Mouse (Mus musculus): Measurements from ENCODE around the gene Gm10447. TPM values are rescaled to one million over a fixed set of nuclear protein-coding genes. Genes with fewer than 3 reads are reported as not detected.

Gm10447 gene
- polyA plus RNA-seq, 1 experiment from 2014 or later: 0.13 TPM

GRCm38 (mm10) chr11:53443861-53444260, 13.0 kb downstream of the Gm10447 start:
- WGBS: 24% methylated on average over 6 of the region's 6 CpGs
- Histone ChIP-seq H3K36me3 (ENCODE audit: control insufficient read depth, insufficient read depth, low read length) (no peaks in the 10 kb centered on the region), H3K27me3 (ENCODE audit: control insufficient read depth, insufficient read depth, low read length) (no peaks in the 10 kb centered on the region), H3K4me1 (ENCODE audit: control insufficient read depth, insufficient read depth, low read length) (no peaks in the 10 kb centered on the region), H3K4me3 (ENCODE audit: low read depth, low read length) (no peak overlapping the region), H3K27ac (ENCODE audit: low read length) (no peak overlapping the region), H3K4me2 (replicated peaks; ENCODE audit: low read depth, low read length) (no peak overlapping the region), H3K9me3 (ENCODE audit: control insufficient read depth, low read depth, low read length) (no peaks in the 10 kb centered on the region), H3K9ac (replicated peaks; ENCODE audit: low read depth, low read length) (no peak overlapping the region)
- no peak for ATAC-seq (ENCODE audit: insufficient number of reproducible peaks, insufficient read depth, low FRiP score, low read depth)

GRCm38 (mm10) chr11:53441921-53442320, 15.0 kb downstream of the Gm10447 start:
- 28% methylated on average over 12 of the region's 12 CpGs for WGBS
- Histone ChIP-seq H3K4me1 (ENCODE audit: control insufficient read depth, insufficient read depth, low read length) (no peaks in the 10 kb centered on the region), H3K27me3 (ENCODE audit: control insufficient read depth, insufficient read depth, low read length) (no peaks in the 10 kb centered on the region), H3K9me3 (ENCODE audit: control insufficient read depth, low read depth, low read length) (no peaks in the 10 kb centered on the region), H3K36me3 (ENCODE audit: control insufficient read depth, insufficient read depth, low read length) (no peaks in the 10 kb centered on the region), H3K4me2 (replicated peaks; ENCODE audit: low read depth, low read length) (no peak overlapping the region), H3K4me3 (ENCODE audit: low read depth, low read length) (no peak overlapping the region), H3K27ac (ENCODE audit: low read length) (no peak overlapping the region), H3K9ac (replicated peaks; ENCODE audit: low read depth, low read length) (no peak overlapping the region)
- ATAC-seq (ENCODE audit: insufficient number of reproducible peaks, insufficient read depth, low FRiP score, low read depth): no peak

GRCm38 (mm10) chr11:53436338-53436737, 20.6 kb downstream of the Gm10447 start:
- no peaks in the 10 kb centered on the region for H3K36me3 ChIP-seq (ENCODE audit: control insufficient read depth, insufficient read depth, low read length)
- WGBS: 86% methylated on average over 6 of the region's 6 CpGs
- H3K9me3 ChIP-seq (ENCODE audit: control insufficient read depth, low read depth, low read length): no peaks in the 10 kb centered on the region
- H3K27ac ChIP-seq (ENCODE audit: low read length): no peak overlapping the region
- H3K4me3 ChIP-seq (ENCODE audit: low read depth, low read length): no peak overlapping the region
- H3K27me3 ChIP-seq (ENCODE audit: control insufficient read depth, insufficient read depth, low read length): no peaks in the 10 kb centered on the region
- H3K4me1 ChIP-seq (ENCODE audit: control insufficient read depth, insufficient read depth, low read length): 0 out of 2 replicates have a peak, but pooled peaks cover 4% of the 10 kb centered on the region
- no peak overlapping the region for H3K9ac ChIP-seq (replicated peaks; ENCODE audit: low read depth, low read length)
- no peak for ATAC-seq (ENCODE audit: insufficient number of reproducible peaks, insufficient read depth, low FRiP score, low read depth)
- H3K4me2 ChIP-seq (replicated peaks; ENCODE audit: low read depth, low read length): no peak overlapping the region

GRCm38 (mm10) chr11:53435504-53435903, 21.4 kb downstream of the Gm10447 start:
- Histone ChIP-seq H3K27ac (ENCODE audit: low read length) (no peak overlapping the region), H3K4me2 (replicated peaks; ENCODE audit: low read depth, low read length) (no peak overlapping the region), H3K9me3 (ENCODE audit: control insufficient read depth, low read depth, low read length) (no peaks in the 10 kb centered on the region), H3K9ac (replicated peaks; ENCODE audit: low read depth, low read length) (no peak overlapping the region), H3K4me1 (ENCODE audit: control insufficient read depth, insufficient read depth, low read length) (0 out of 2 replicates have a peak, but pooled peaks cover 5% of the 10 kb centered on the region), H3K27me3 (ENCODE audit: control insufficient read depth, insufficient read depth, low read length) (no peaks in the 10 kb centered on the region), H3K36me3 (ENCODE audit: control insufficient read depth, insufficient read depth, low read length) (no peaks in the 10 kb centered on the region), H3K4me3 (ENCODE audit: low read depth, low read length) (no peak overlapping the region)
- no peak for ATAC-seq (ENCODE audit: insufficient number of reproducible peaks, insufficient read depth, low FRiP score, low read depth)
- 86% methylated on average over 8 of the region's 8 CpGs for WGBS

GRCm38 (mm10) chr11:53433057-53433456, 23.9 kb downstream of the Gm10447 start:
- no peak overlapping the region for H3K4me3 ChIP-seq (ENCODE audit: low read depth, low read length)
- H3K9me3 ChIP-seq (ENCODE audit: control insufficient read depth, low read depth, low read length): no peaks in the 10 kb centered on the region
- WGBS: 60% methylated on average over 6 of the region's 6 CpGs
- H3K4me1 ChIP-seq (ENCODE audit: control insufficient read depth, insufficient read depth, low read length): peaks cover 10% of the 10 kb centered on the region
- H3K27ac ChIP-seq (ENCODE audit: low read length): no peak overlapping the region
- H3K9ac ChIP-seq (replicated peaks; ENCODE audit: low read depth, low read length): no peak overlapping the region
- peaks cover 5% of the 10 kb centered on the region; the same call in 1 of the 2 replicates for H3K36me3 ChIP-seq (ENCODE audit: control insufficient read depth, insufficient read depth, low read length)
- ATAC-seq (ENCODE audit: insufficient number of reproducible peaks, insufficient read depth, low FRiP score, low read depth): no peak
- H3K4me2 ChIP-seq (replicated peaks; ENCODE audit: low read depth, low read length): no peak overlapping the region
- H3K27me3 ChIP-seq (ENCODE audit: control insufficient read depth, insufficient read depth, low read length): no peaks in the 10 kb centered on the region

GRCm38 (mm10) chr11:53431347-53432056, 25.4 kb downstream of the Gm10447 start:
- peak overlapping the region; percentile 89 for H3K4me3 ChIP-seq (ENCODE audit: low read depth, low read length)
- peaks cover 5% of the 10 kb centered on the region; the same call in 1 of the 2 replicates for H3K36me3 ChIP-seq (ENCODE audit: control insufficient read depth, insufficient read depth, low read length)
- H3K4me2 ChIP-seq (replicated peaks; ENCODE audit: low read depth, low read length): peak overlapping the region; percentile 50
- ATAC-seq (ENCODE audit: insufficient number of reproducible peaks, insufficient read depth, low FRiP score, low read depth): peak; percentile 39
- no peak overlapping the region; the same call in 1 of the 2 replicates for H3K9ac ChIP-seq (replicated peaks; ENCODE audit: low read depth, low read length)
- peak overlapping the region; percentile 48; the same call in 1 of the 2 replicates for H3K27ac ChIP-seq (ENCODE audit: low read length)
- WGBS: 13% methylated on average over 9 of the region's 9 CpGs
- H3K9me3 ChIP-seq (ENCODE audit: control insufficient read depth, low read depth, low read length): no peaks in the 10 kb centered on the region
- H3K27me3 ChIP-seq (ENCODE audit: control insufficient read depth, insufficient read depth, low read length): no peaks in the 10 kb centered on the region
- peaks cover 10% of the 10 kb centered on the region for H3K4me1 ChIP-seq (ENCODE audit: control insufficient read depth, insufficient read depth, low read length)

- Histone ChIP-seq H3K9ac (replicated peaks; ENCODE audit: low read depth, low read length) (peak within 1 kb of the TSS; percentile 79), H3K27me3 (ENCODE audit: control insufficient read depth, insufficient read depth, low read length) (no peaks in the 10 kb centered on the region), H3K4me3 (ENCODE audit: low read depth, low read length) (peak within 1 kb of the TSS; percentile 89), H3K27ac (ENCODE audit: low read length) (peak within 1 kb of the TSS; percentile 62; the same call in 1 of the 2 replicates), H3K4me1 (ENCODE audit: control insufficient read depth, insufficient read depth, low read length) (peaks cover 10% of the 10 kb centered on the region), H3K36me3 (ENCODE audit: control insufficient read depth, insufficient read depth, low read length) (peaks cover 5% of the 10 kb centered on the region; the same call in 1 of the 2 replicates), H3K9me3 (ENCODE audit: control insufficient read depth, low read depth, low read length) (no peaks in the 10 kb centered on the region), H3K4me2 (replicated peaks; ENCODE audit: low read depth, low read length) (peak within 1 kb of the TSS; percentile 74)
- peak; percentile 95 for ATAC-seq (ENCODE audit: insufficient number of reproducible peaks, insufficient read depth, low FRiP score, low read depth)
- WGBS: under 1% methylated on average over 44 of the region's 44 CpGs
Measured at GRCm38 (mm10) chr11:53430670-53431346, 26.1 kb downstream of the Gm10447 start, which contains the start of the genes Uqcrq and Gdf9. Gene Uqcrq (minus strand): TSS chr11:53430831. Gene Gdf9 (plus strand): TSS chr11:53431023.

- Histone ChIP-seq H3K4me3 (ENCODE audit: low read depth, low read length) (peak overlapping the region; percentile 89), H3K27me3 (ENCODE audit: control insufficient read depth, insufficient read depth, low read length) (no peaks in the 10 kb centered on the region), H3K36me3 (ENCODE audit: control insufficient read depth, insufficient read depth, low read length) (peaks cover 5% of the 10 kb centered on the region; the same call in 1 of the 2 replicates), H3K27ac (ENCODE audit: low read length) (peak overlapping the region; percentile 62; the same call in 1 of the 2 replicates), H3K9me3 (ENCODE audit: control insufficient read depth, low read depth, low read length) (no peaks in the 10 kb centered on the region), H3K9ac (replicated peaks; ENCODE audit: low read depth, low read length) (peak overlapping the region; percentile 79), H3K4me2 (replicated peaks; ENCODE audit: low read depth, low read length) (peak overlapping the region; percentile 74), H3K4me1 (ENCODE audit: control insufficient read depth, insufficient read depth, low read length) (peaks cover 10% of the 10 kb centered on the region)
- WGBS: under 1% methylated on average over 34 of the region's 34 CpGs
- no peak; the same call in 1 of the 2 replicates for ATAC-seq (ENCODE audit: insufficient number of reproducible peaks, insufficient read depth, low FRiP score, low read depth)
Measured at GRCm38 (mm10) chr11:53430300-53430669, 26.6 kb downstream of the Gm10447 start.

Measured in stomach, embryonic 14.5 days (tissue).